Mouse (Mus musculus) stomach, embryonic 16.5 days (tissue): ENCODE measurements around the gene Armc10. TPM values are rescaled to one million over a fixed set of nuclear protein-coding genes. Genes with fewer than 3 reads are reported as not detected.
"Not testable (repeated sequence)": the region's sequence is repeated elsewhere in the genome, so short reads cannot be mapped to it uniquely, and the experiment has no call there.

Source experiments
- ATAC-seq: fragments of 200-750 bp; cut with Nextera tagmentation; 2 replicates; pipeline ENCODE4 v1.8.0; 2017; ENCODE audit warnings: moderate number of reproducible peaks, moderate TSS enrichment; ENCODE audit not compliant: insufficient read depth, low FRiP score
- H3K27ac ChIP-seq: fragments of 300-500 bp; sonication (generic); 2 replicates; pipeline ENCODE4 v1.5.1; 2014; ENCODE audit warnings: low read length
- H3K27me3 ChIP-seq: fragments of 300-500 bp; sonication (generic); 2 replicates; pipeline ENCODE4 v1.6.1; 2014; ENCODE audit warnings: low read length, control low read depth, mixed read lengths; ENCODE audit not compliant: control insufficient read depth, insufficient read depth
- H3K36me3 ChIP-seq: fragments of 300-500 bp; sonication (generic); 2 replicates; pipeline ENCODE4 v1.6.1; 2014; ENCODE audit warnings: low read length; ENCODE audit not compliant: control insufficient read depth, insufficient read depth
- H3K4me1 ChIP-seq: fragments of 300-500 bp; sonication (generic); 2 replicates; pipeline ENCODE4 v1.6.1; 2014; ENCODE audit warnings: low read length, control low read depth, mixed read lengths; ENCODE audit not compliant: control insufficient read depth, insufficient read depth
- H3K4me2 ChIP-seq: fragments of 300-500 bp; sonication (generic); 2 replicates; pipeline ENCODE4 v1.6.1; 2014; ENCODE audit warnings: low read depth, low read length, mixed read lengths
- H3K4me3 ChIP-seq: fragments of 300-500 bp; sonication (generic); replicated peaks from 2 replicates; pipeline ENCODE4 v1.5.1; 2014; ENCODE audit warnings: mild to moderate bottlenecking, low read length
- H3K9ac ChIP-seq: fragments of 300-500 bp; sonication (generic); 2 replicates; pipeline ENCODE4 v1.6.1; 2014; ENCODE audit warnings: low read length
- H3K9me3 ChIP-seq: fragments of 300-500 bp; sonication (generic); replicated peaks from 2 replicates; pipeline ENCODE4 v1.6.1; 2016; ENCODE audit warnings: low read length, control low read depth; ENCODE audit not compliant: control insufficient read depth
- WGBS: fragments of 180-500 bp; shearing (Covaris S2); extraction: QIAGEN DNeasy Blood & Tissue Kit; methylation state at CpG from one replicate; pipeline ENCODE4 v1.1.7; 2014; 5-methylcytosine and 5-hydroxymethylcytosine counted together
- polyA plus RNA-seq: library from polyadenylated mRNA; unstranded; fragments of >200 nt; fragmentation: Nextera tagmentation; extraction: Ambion mirVana; gene quantifications from 2 replicates; pipeline ENCODE4 v1.2.1, GENCODE M21; 2015

The Armc10 gene
- polyA plus RNA-seq, 1 experiment from 2014 or later: 34.2 TPM

DNA sequence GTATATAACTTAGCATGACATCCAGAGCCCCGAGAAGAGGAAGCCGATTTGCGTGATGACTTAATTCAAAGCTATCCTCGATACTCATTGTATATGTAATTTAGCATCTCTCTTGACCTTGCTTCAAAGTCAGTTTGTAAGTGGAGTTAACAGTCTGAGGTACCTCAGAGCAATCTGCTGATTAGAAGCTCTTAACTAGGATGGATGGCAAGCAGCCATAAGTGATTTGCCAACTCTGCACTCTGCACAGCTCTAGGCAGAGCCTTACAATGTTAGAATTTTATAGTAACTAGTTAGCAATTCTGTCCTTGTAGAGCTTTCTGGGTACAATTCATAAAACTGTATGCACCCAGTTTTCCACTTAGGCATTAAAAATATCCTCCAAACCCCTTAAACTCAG, 60.9 kb downstream of the Armc10 start:
- Histone ChIP-seq H3K27ac (no peak overlapping the region), H3K9ac (no peak overlapping the region), H3K27me3 (no peaks in the 10 kb centered on the region), H3K4me2 (no peak overlapping the region), H3K4me3 (no peak overlapping the region), H3K4me1 (no peaks in the 10 kb centered on the region), H3K36me3 (no peaks in the 10 kb centered on the region), H3K9me3 (no peaks in the 10 kb centered on the region)
- 87% methylated on average over 4 of the region's 4 CpGs for WGBS
- ATAC-seq: no peak

DNA sequence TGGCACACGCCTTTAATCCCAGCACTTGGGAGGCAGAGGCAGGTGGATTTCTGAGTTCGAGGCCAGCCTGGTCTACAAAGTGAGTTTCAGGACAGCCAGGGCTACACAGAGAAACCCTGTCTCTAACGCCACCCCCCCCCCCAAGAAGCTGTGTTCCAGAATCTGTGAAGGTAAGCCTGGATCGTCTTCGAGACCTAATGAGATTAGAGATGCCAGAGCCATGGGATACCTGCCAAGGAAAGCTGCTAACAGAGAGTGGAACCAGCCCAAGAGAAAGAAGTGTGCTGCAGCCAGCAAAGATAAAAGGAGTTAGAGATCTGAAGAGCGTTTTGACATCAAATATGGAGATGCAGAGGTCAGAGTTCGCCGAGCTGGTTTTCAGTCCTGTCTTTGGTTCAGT, 62.4 kb downstream of the Armc10 start:
- not testable (repeated sequence) for H3K27me3 ChIP-seq, H3K4me2 ChIP-seq, H3K4me3 ChIP-seq, H3K4me1 ChIP-seq, H3K27ac ChIP-seq, H3K9ac ChIP-seq, H3K9me3 ChIP-seq, ATAC-seq, H3K36me3 ChIP-seq
- WGBS: 85% methylated on average over 8 of the region's 8 CpGs

Other genes starting within 250 kb of the Armc10 start
- 0.62 and 0.72 TPM in 2 replicates for gene Ccdc146, start 221.1 kb upstream of the Armc10 start, polyA plus RNA-seq
- gene Fam185a, start 220.9 kb upstream of the Armc10 start, polyA plus RNA-seq: 6.5 and 6.8 TPM in 2 replicates
- 68.7 and 74.7 TPM in 2 replicates for gene Lrrc17, start 102.3 kb upstream of the Armc10 start, polyA plus RNA-seq
- 0.31 and 0.42 TPM in 2 replicates for gene Fbxl13, start 179 bp upstream of the Armc10 start, polyA plus RNA-seq
- gene Napepld, start 55.6 kb downstream of the Armc10 start, polyA plus RNA-seq: 3.6 and 4.2 TPM in 2 replicates
- gene Pmpcb, start 91.3 kb downstream of the Armc10 start, polyA plus RNA-seq: 77.1 and 77.9 TPM in 2 replicates
- gene Dnajc2, start 139.4 kb downstream of the Armc10 start, polyA plus RNA-seq: 44.5 and 47.6 TPM in 2 replicates
- gene Psmc2, start 139.5 kb downstream of the Armc10 start, polyA plus RNA-seq: 160 and 166 TPM in 2 replicates
- not detected in 2 replicates for gene Slc26a5, start 219.8 kb downstream of the Armc10 start, polyA plus RNA-seq